Mouse (Mus musculus) embryonic facial prominence, embryonic 12.5 days (tissue): ENCODE data around the gene Hist1h4h. TPM values are rescaled to one million over a fixed set of nuclear protein-coding genes. Genes with fewer than 3 reads are reported as not detected.
A peak's percentile ranks its signal among the peaks of the same experiment; 100 is the strongest.

Experiments used
- ATAC-seq: fragments of 200-750 bp; cut with Nextera tagmentation; 2 replicates; pipeline ENCODE4 v1.8.0; 2017; ENCODE audit not compliant: insufficient number of reproducible peaks, insufficient read depth, low FRiP score, low TSS enrichment
- H3K27ac ChIP-seq: fragments of 300-500 bp; sonication (generic); 2 replicates; pipeline ENCODE4 v1.5.1; 2016; ENCODE audit warnings: mild to moderate bottlenecking
- H3K27me3 ChIP-seq: fragments of 300-500 bp; sonication (generic); 2 replicates; pipeline ENCODE4 v1.6.1; 2016; ENCODE audit warnings: mild to moderate bottlenecking, moderate library complexity
- H3K36me3 ChIP-seq: fragments of 300-500 bp; sonication (generic); 2 replicates; pipeline ENCODE4 v1.6.1; 2016; ENCODE audit warnings: mild to moderate bottlenecking
- H3K4me1 ChIP-seq: fragments of 300-500 bp; sonication (generic); 2 replicates; pipeline ENCODE4 v1.6.1; 2016
- H3K4me2 ChIP-seq: fragments of 300-500 bp; sonication (generic); replicated peaks from 2 replicates; pipeline ENCODE4 v1.6.1; 2016; ENCODE audit warnings: mild to moderate bottlenecking, moderate library complexity
- H3K4me3 ChIP-seq: fragments of 300-500 bp; sonication (generic); 2 replicates; pipeline ENCODE4 v1.5.1; 2016; ENCODE audit warnings: mild to moderate bottlenecking
- H3K9ac ChIP-seq: fragments of 300-500 bp; sonication (generic); 2 replicates; pipeline ENCODE4 v1.6.1; 2016; ENCODE audit warnings: mild to moderate bottlenecking, moderate library complexity
- H3K9me3 ChIP-seq: fragments of 300-500 bp; sonication (generic); 2 replicates; pipeline ENCODE4 v1.6.1; 2016; ENCODE audit warnings: mild to moderate bottlenecking, moderate library complexity
- WGBS: fragments of 180-500 bp; shearing (Covaris S2); methylation state at CpG from one replicate; pipeline ENCODE4 v1.1.7; 2016; 5-methylcytosine and 5-hydroxymethylcytosine counted together
- polyA plus RNA-seq: library from polyadenylated mRNA; unstranded; fragments of >200 nt; fragmentation: Nextera tagmentation; extraction: Ambion mirVana; gene quantifications from 2 replicates; pipeline ENCODE4 v1.2.1, GENCODE M21; 2016

Gene Hist1h4h
- polyA plus RNA-seq, 1 experiment from 2014 or later, result 6.2 TPM

DNA sequence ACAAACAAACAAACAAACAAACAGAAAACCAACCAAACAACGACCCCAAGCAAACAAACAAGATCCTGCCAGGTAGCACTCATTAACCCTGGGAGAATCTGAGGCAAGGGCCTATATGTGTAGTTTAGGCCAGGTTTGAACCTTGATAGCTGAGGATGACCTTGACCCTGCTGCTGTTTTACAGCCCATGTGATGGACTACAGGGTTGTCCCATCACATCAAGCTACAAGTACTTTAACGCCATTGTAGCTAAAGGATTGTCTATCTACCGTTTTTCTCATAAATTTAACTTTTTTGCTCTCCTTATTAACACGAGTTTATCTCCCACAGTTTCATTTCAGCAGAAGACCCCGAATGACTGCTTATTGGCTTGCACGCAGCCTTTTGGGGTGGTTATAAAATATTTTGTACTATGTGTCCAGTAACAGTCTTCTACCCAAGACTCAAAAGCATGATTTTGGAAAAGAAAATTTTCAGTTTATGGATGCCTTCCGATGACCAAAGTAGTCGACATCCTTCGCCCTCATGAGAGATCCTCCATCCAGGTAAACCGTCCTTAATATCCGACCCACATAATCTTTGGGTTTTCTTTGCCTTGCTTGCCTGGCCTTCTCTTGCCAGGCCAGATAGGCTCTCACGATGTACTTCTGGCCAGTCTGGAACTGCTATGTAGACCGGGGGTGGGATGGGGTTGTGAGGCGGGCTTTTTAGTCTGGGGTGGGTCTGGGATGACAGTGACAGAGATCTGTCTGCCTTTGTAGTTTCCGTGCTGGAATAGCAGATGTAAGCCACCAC lies 14.8 kb upstream of the Hist1h4h start:
- Histone ChIP-seq H3K9ac (peak overlapping the region; percentile 40; the same call in 1 of the 2 replicates), H3K9me3 (no peaks in the 10 kb centered on the region), H3K4me1 (no peaks in the 10 kb centered on the region), H3K27me3 (no peaks in the 10 kb centered on the region), H3K4me2 (peak overlapping the region; percentile 61), H3K4me3 (peak overlapping the region; percentile 33), H3K27ac (no peak overlapping the region), H3K36me3 (no peaks in the 10 kb centered on the region)
- ATAC-seq, result no peak
- WGBS, result 50% methylated on average over 15 of the region's 15 CpGs

GRCm38 (mm10) chr13:23516822-23517602 lies 13.8 kb upstream of the Hist1h4h start:
- Histone ChIP-seq H3K36me3 (no peaks in the 10 kb centered on the region), H3K9ac (no peak overlapping the region), H3K27me3 (no peaks in the 10 kb centered on the region), H3K27ac (peak overlapping the region; percentile 70; the same call in 1 of the 2 replicates), H3K4me3 (peak overlapping the region; percentile 52), H3K9me3 (no peaks in the 10 kb centered on the region), H3K4me1 (no peaks in the 10 kb centered on the region), H3K4me2 (peak overlapping the region; percentile 66)
- WGBS, result under 1% methylated on average over 19 of the region's 19 CpGs
- no peak for ATAC-seq

GRCm38 (mm10) chr13:23517603-23518294 lies 13.1 kb upstream of the Hist1h4h start:
- H3K9ac ChIP-seq, result no peak overlapping the region
- no peaks in the 10 kb centered on the region for H3K4me1 ChIP-seq
- WGBS, result under 1% methylated on average over 27 of the region's 27 CpGs
- peak overlapping the region; percentile 66 for H3K4me2 ChIP-seq
- peak overlapping the region; percentile 52 for H3K4me3 ChIP-seq
- H3K27me3 ChIP-seq, result no peaks in the 10 kb centered on the region
- H3K27ac ChIP-seq, result peak overlapping the region; percentile 70; the same call in 1 of the 2 replicates
- H3K9me3 ChIP-seq, result no peaks in the 10 kb centered on the region
- H3K36me3 ChIP-seq, result no peaks in the 10 kb centered on the region
- ATAC-seq, result peak; percentile 73; the same call in 1 of the 2 replicates

DNA sequence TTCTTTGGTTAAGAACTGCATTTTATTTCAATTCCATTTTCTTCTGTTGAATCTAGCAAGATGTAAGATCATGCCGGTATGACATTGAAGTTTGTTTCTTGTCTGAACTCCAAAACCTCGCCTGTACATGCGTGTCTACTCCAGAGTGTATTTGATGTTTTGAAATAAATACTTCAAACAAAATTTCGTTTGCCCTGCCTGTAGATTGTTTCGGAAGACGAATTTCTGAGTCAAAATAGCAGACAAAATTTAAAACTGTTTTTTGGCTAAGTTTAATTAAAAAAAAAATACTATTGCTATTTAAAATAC lies 12.6 kb upstream of the Hist1h4h start:
- peak overlapping the region; percentile 66 for H3K4me2 ChIP-seq
- no peaks in the 10 kb centered on the region for H3K9me3 ChIP-seq
- no peak overlapping the region for H3K27ac ChIP-seq
- H3K4me1 ChIP-seq, result no peaks in the 10 kb centered on the region
- H3K27me3 ChIP-seq, result no peaks in the 10 kb centered on the region
- ATAC-seq, result no peak
- peak overlapping the region; percentile 52 for H3K4me3 ChIP-seq
- WGBS, result 2% methylated on average over 6 of the region's 6 CpGs
- H3K36me3 ChIP-seq, result no peaks in the 10 kb centered on the region
- H3K9ac ChIP-seq, result no peak overlapping the region

DNA sequence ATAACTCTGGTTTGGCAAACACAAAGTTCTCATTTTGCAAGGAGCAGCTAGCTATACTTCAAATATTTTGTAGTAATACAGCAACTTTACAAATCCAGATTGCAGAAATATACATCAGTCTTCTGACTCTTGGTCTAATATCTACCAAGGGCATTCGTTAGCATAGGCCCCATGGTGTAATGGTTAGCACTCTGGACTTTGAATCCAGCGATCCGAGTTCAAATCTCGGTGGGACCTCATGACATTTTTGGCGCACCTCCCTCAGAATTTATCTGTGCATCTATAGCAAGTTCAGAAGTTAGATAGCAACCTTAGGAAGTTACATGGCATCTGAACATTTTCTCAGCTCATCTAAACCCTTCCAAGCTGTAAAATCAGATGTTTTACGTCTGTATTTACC lies 12.0 kb upstream of the Hist1h4h start:
- no peaks in the 10 kb centered on the region for H3K27me3 ChIP-seq
- no peak overlapping the region for H3K27ac ChIP-seq
- H3K4me1 ChIP-seq, result no peaks in the 10 kb centered on the region
- WGBS, result under 1% methylated on average over 6 of the region's 6 CpGs
- peak overlapping the region; percentile 66 for H3K4me2 ChIP-seq
- peak overlapping the region; percentile 38 for H3K4me3 ChIP-seq
- H3K36me3 ChIP-seq, result no peaks in the 10 kb centered on the region
- no peak for ATAC-seq
- H3K9me3 ChIP-seq, result no peaks in the 10 kb centered on the region
- no peak overlapping the region for H3K9ac ChIP-seq

GRCm38 (mm10) chr13:23519416-23519815 lies 11.4 kb upstream of the Hist1h4h start:
- 0 out of 2 replicates have a peak, but pooled peaks have one; percentile 47 for ATAC-seq
- peak overlapping the region; percentile 66 for H3K4me2 ChIP-seq
- under 1% methylated on average over 10 of the region's 10 CpGs for WGBS
- no peak overlapping the region for H3K27ac ChIP-seq
- no peak overlapping the region for H3K9ac ChIP-seq
- peak overlapping the region; percentile 38 for H3K4me3 ChIP-seq
- no peaks in the 10 kb centered on the region for H3K9me3 ChIP-seq
- no peaks in the 10 kb centered on the region for H3K36me3 ChIP-seq
- H3K27me3 ChIP-seq, result no peaks in the 10 kb centered on the region
- no peaks in the 10 kb centered on the region for H3K4me1 ChIP-seq

DNA sequence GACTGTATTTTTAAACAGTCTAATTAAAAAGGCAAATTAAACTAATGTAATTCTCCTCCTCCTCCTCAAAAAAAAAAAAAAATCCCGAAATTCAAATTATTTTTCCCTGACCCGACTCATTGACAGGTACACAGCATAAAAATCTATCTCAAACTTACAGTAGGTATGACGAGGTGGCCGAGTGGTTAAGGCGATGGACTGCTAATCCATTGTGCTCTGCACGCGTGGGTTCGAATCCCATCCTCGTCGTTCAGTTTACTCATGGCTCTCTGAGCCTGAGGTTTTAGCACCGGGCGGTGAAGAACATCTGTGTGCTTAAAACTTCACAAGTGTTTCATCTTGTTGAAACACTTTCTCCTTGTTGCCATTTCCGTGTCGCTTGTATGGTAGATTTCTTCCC lies 9.1 kb upstream of the Hist1h4h start:
- no peaks in the 10 kb centered on the region for H3K9me3 ChIP-seq
- no peaks in the 10 kb centered on the region for H3K4me1 ChIP-seq
- whole genome bisulfite sequencing, result 1% methylated on average over 14 of the region's 14 CpGs
- H3K4me3 ChIP-seq, result 0 out of 2 replicates have a peak overlapping the region, but pooled peaks have one; percentile 5
- no peaks in the 10 kb centered on the region for H3K36me3 ChIP-seq
- no peak overlapping the region for H3K9ac ChIP-seq
- ATAC-seq, result no peak
- no peak overlapping the region for H3K27ac ChIP-seq
- no peaks in the 10 kb centered on the region for H3K27me3 ChIP-seq
- peak overlapping the region; percentile 15; the same call in 1 of the 2 replicates for H3K4me2 ChIP-seq

DNA sequence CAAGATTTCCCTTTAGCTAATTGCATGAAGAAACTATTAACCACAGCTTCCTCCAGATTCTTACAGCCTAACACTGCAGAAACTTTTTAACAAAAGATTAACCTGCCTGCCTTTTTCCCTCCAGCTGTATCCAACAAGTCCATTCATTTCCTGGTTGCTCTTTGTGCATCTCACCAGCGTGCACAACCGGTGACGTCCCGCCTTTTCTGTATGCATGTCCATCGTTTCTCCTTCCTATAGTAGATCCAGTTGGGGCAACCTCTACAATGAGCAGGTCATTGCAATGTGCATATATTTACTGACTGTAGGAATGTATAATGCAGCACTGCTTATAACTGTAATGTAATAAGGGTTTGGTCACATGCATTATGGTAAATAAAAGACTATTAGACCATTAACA lies 6.9 kb upstream of the Hist1h4h start:
- H3K4me1 ChIP-seq, result peaks cover 8% of the 10 kb centered on the region; the same call in 1 of the 2 replicates
- H3K27ac ChIP-seq, result no peak overlapping the region
- H3K27me3 ChIP-seq, result no peaks in the 10 kb centered on the region
- no peaks in the 10 kb centered on the region for H3K36me3 ChIP-seq
- no peak overlapping the region for H3K4me2 ChIP-seq
- 55% methylated on average over 5 of the region's 5 CpGs for WGBS
- ATAC-seq, result no peak
- no peak overlapping the region for H3K9ac ChIP-seq
- no peak overlapping the region for H3K4me3 ChIP-seq
- no peaks in the 10 kb centered on the region for H3K9me3 ChIP-seq

DNA sequence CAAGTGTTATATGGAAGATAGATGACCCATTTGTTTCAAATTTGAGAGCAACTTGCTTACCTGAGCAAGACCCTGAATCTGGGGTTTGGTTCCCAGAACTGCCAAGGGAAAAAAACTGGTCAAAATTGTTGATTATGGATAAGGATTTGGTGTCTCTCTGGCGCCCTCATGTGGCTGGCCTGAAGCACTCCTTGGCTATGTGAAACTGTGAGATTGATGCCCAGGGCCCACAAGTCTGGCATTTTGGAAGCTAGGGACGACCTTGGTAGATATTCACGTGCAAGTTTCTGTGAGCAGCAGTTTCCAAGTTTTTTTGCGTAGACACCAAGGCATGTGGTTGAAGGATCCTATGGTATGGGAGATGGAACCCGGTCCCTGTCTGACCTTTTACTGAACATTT lies 6.2 kb upstream of the Hist1h4h start:
- Histone ChIP-seq H3K9ac (no peak overlapping the region), H3K4me3 (no peak overlapping the region)
- no peak for ATAC-seq

DNA sequence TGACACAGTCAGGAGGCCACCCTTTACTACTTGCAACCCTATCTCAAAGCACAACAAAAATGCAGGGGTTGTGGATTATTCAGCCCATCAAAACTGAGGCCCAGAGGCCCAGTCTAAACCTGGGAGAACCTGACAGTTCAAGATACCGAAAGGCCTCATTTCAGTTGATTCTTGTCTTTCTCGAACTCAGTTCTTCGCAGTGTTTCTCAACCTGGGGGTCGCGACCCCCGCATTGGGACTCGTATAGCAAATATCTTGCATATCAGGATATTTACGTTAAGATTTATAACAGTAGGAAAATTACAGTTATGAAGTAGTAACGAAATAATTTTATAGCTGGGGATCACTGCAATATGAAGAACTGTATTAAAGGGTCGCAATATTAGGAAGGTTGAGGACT lies 4.9 kb upstream of the Hist1h4h start:
- under 1% methylated on average over 10 of the region's 10 CpGs for WGBS
- no peaks in the 10 kb centered on the region for H3K9me3 ChIP-seq
- peak overlapping the region; percentile 39 for H3K4me3 ChIP-seq
- no peak overlapping the region for H3K27ac ChIP-seq
- no peak overlapping the region for H3K9ac ChIP-seq
- no peaks in the 10 kb centered on the region for H3K36me3 ChIP-seq
- peak overlapping the region; percentile 45 for H3K4me2 ChIP-seq
- no peaks in the 10 kb centered on the region for H3K27me3 ChIP-seq
- ATAC-seq, result no peak
- H3K4me1 ChIP-seq, result peaks cover 10% of the 10 kb centered on the region; the same call in 1 of the 2 replicates

More for the DNA sequence above, 6.2 kb upstream of the Hist1h4h start:
- H3K4me2 ChIP-seq, result no peak overlapping the region
- no peak overlapping the region for H3K27ac ChIP-seq
- WGBS, result 8% methylated on average over 5 of the region's 5 CpGs
- no peaks in the 10 kb centered on the region for H3K9me3 ChIP-seq
- H3K4me1 ChIP-seq, result peaks cover 10% of the 10 kb centered on the region; the same call in 1 of the 2 replicates
- no peaks in the 10 kb centered on the region for H3K27me3 ChIP-seq
- H3K36me3 ChIP-seq, result no peaks in the 10 kb centered on the region

- Histone ChIP-seq H3K27ac (peak overlapping the region; percentile 74), H3K9ac (no peak overlapping the region), H3K9me3 (no peaks in the 10 kb centered on the region), H3K4me2 (peak overlapping the region; percentile 45), H3K27me3 (no peaks in the 10 kb centered on the region), H3K4me1 (peaks cover 10% of the 10 kb centered on the region; the same call in 1 of the 2 replicates), H3K4me3 (peak overlapping the region; percentile 39), H3K36me3 (no peaks in the 10 kb centered on the region)
- no peak for ATAC-seq
- WGBS, result under 1% methylated on average over 17 of the region's 17 CpGs
Observed at GRCm38 (mm10) chr13:23526312-23526711, 4.5 kb upstream of the Hist1h4h start.
